Mouse (Mus musculus): ENCODE data around the gene 4930519G04Rik.

DNA sequence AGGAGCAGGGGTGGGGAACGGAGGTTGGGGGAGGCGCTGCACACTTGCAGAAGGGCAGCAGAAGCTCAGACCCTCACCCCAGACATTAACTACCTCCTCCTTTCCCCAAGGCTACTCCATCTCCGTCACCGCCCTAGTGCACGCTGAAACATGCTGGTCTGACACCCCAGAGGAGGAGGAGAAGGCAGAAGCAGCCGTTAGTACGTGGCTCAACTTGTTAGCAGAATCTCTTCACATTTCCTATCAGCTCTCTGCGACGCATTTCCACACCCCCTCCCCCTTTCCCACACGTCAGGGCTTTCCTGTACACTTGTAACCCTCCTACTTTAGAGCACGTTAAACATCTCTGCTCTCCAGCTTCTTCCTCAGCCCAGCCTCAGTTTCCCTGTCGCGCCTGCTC, 25.9 kb downstream of the 4930519G04Rik start:
- TF ChIP-seq CTCF (IDR thresholded peaks at IDR 0.05; ENCODE audit: low read depth): no peak
- TF ChIP-seq EP300 (optimal IDR thresholded peaks at IDR 0.05): no peak

Data from stomach, postnatal 0 days (tissue).